Mouse (Mus musculus) heart, embryonic 12.5 days (tissue): ENCODE results near the gene Ltbp1. TPM values are rescaled to one million over a fixed set of nuclear protein-coding genes. Genes with fewer than 3 reads are reported as not detected.
A peak's percentile ranks its signal among the peaks of the same experiment; 100 is the strongest.

ENCODE experiments used
- ATAC-seq: fragments of 200-750 bp; cut with Nextera tagmentation; 2 replicates; pipeline ENCODE4 v1.8.0; 2017; ENCODE audit warnings: moderate TSS enrichment, moderate library complexity; ENCODE audit not compliant: insufficient number of reproducible peaks, low FRiP score
- H3K27ac ChIP-seq: fragments of 300-500 bp; sonication (generic); 2 replicates; pipeline ENCODE4 v1.5.1; 2016; ENCODE audit warnings: mild to moderate bottlenecking, moderate library complexity; ENCODE audit not compliant: poor library complexity, severe bottlenecking
- H3K27me3 ChIP-seq: fragments of 300-500 bp; sonication (generic); replicated peaks from 2 replicates; pipeline ENCODE4 v1.6.1; 2016; ENCODE audit warnings: mild to moderate bottlenecking, moderate library complexity
- H3K36me3 ChIP-seq: fragments of 300-500 bp; sonication (generic); 2 replicates; pipeline ENCODE4 v1.6.1; 2016; ENCODE audit warnings: mild to moderate bottlenecking, moderate library complexity
- H3K4me1 ChIP-seq: fragments of 300-500 bp; sonication (generic); replicated peaks from 2 replicates; pipeline ENCODE4 v1.6.1; 2016; ENCODE audit warnings: mild to moderate bottlenecking
- H3K4me2 ChIP-seq: fragments of 300-500 bp; sonication (generic); 2 replicates; pipeline ENCODE4 v1.6.1; 2016; ENCODE audit warnings: mild to moderate bottlenecking, moderate library complexity
- H3K4me3 ChIP-seq: fragments of 300-500 bp; sonication (generic); 2 replicates; pipeline ENCODE4 v1.5.1; 2016; ENCODE audit warnings: mild to moderate bottlenecking
- H3K9ac ChIP-seq: fragments of 300-500 bp; sonication (generic); 2 replicates; pipeline ENCODE4 v1.6.1; 2016; ENCODE audit warnings: mild to moderate bottlenecking, moderate library complexity
- H3K9me3 ChIP-seq: fragments of 300-500 bp; sonication (generic); replicated peaks from 2 replicates; pipeline ENCODE4 v1.6.1; 2016; ENCODE audit warnings: mild to moderate bottlenecking, moderate library complexity
- WGBS: fragments of 180-500 bp; shearing (Covaris S2); methylation state at CpG from one replicate; pipeline ENCODE4 v1.1.7; 2016; 5-methylcytosine and 5-hydroxymethylcytosine counted together
- polyA plus RNA-seq: library from polyadenylated mRNA; unstranded; fragments of >200 nt; fragmentation: Nextera tagmentation; extraction: Ambion mirVana; gene quantifications from 2 replicates; pipeline ENCODE4 v1.2.1, GENCODE M21; 2016

Ltbp1 gene
- polyA plus RNA-seq, 1 experiment from 2014 or later = 58.8 TPM

DNA sequence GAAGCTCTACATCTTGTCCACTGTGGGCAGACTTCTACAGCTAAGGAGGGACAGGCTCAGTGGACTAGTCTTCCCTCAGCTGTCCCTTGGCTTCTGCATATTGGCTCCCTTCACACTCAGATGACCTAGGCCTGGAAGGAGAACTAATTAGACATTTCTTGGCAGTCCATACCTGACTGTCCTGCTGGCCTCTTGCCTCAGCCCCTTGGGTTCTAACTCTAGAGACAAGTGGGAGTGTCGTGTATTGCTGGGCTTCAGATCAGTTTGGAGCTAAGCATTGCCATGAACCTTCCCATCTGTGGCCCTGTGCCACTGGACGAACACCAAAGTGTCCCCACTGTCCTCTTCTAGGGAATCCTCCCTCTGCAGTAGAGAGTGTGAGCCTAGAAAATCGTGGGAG, 288.4 kb downstream of the Ltbp1 start:
- 78% methylated on average over 3 of the region's 3 CpGs for WGBS

DNA sequence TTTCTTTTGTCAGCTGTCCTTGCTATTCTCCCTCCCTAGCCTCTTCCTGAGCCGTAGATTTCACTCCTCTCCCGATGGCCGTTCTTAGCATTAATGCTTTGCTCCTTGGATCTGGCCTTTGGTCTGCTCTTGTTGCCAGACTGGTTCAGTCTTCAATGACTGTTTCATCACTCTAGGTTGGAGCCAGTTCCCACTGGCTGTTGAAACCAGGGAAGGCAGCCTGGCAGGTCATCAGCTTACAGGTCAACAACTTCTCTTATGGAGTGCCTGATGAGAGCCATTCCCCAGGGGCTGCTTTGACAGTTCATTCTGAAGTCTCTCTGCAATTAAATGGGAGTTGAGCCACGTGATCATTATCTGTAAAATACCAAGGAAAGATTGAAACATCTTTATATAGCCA, 295.5 kb downstream of the Ltbp1 start:
- Histone ChIP-seq H3K9me3 (no peaks in the 10 kb centered on the region), H3K4me1 (no peaks in the 10 kb centered on the region), H3K4me2 (no peak overlapping the region), H3K27me3 (no peaks in the 10 kb centered on the region), H3K4me3 (no peak overlapping the region), H3K9ac (no peak overlapping the region), H3K36me3 (peaks cover 58% of the 10 kb centered on the region), H3K27ac (no peak overlapping the region)
- WGBS = 56% methylated on average over 4 of the region's 4 CpGs
- ATAC-seq = no peak

More for the DNA sequence above, 288.4 kb downstream of the Ltbp1 start:
- Histone ChIP-seq H3K36me3 (peaks cover 68% of the 10 kb centered on the region), H3K9me3 (no peaks in the 10 kb centered on the region), H3K4me3 (no peak overlapping the region), H3K4me1 (no peaks in the 10 kb centered on the region), H3K27me3 (no peaks in the 10 kb centered on the region), H3K9ac (no peak overlapping the region), H3K27ac (no peak overlapping the region), H3K4me2 (no peak overlapping the region)
- ATAC-seq = no peak

DNA sequence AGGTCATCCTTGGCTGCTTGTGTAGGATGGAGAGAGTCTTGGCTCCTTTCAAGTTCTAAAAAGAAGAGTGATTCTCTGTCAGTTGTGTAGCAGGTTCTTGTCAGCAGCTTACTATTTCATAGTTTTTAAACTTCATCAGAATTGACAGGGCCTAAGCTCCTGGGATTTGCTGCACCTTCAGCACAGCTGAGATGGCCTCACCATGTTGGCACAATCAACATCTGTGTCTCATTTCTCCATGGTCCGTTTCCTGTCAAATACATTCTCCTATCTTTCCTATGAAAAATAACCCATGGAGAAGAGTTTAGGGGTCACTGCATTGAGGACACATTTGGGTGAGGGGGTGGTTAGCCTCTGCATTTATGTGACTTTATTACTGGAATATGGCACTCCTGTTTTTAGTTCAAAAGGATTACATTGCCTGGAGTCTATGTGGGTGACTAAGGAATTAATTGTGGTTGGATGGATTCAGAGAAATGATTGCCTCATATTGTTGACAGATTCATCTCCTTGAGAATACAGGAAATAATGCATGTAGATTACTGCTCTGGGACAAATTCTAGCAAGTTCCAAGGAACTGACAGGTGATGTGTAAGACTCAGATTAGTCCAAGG, 299.5 kb downstream of the Ltbp1 start:
- no peak overlapping the region for H3K27ac ChIP-seq
- H3K27me3 ChIP-seq = no peaks in the 10 kb centered on the region
- H3K4me2 ChIP-seq = no peak overlapping the region
- 73% methylated on average over 1 of the region's 1 CpGs for WGBS
- H3K9me3 ChIP-seq = no peaks in the 10 kb centered on the region
- H3K4me1 ChIP-seq = no peaks in the 10 kb centered on the region
- no peak overlapping the region for H3K4me3 ChIP-seq
- no peak overlapping the region for H3K9ac ChIP-seq
- no peak for ATAC-seq
- H3K36me3 ChIP-seq = peaks cover 35% of the 10 kb centered on the region

DNA sequence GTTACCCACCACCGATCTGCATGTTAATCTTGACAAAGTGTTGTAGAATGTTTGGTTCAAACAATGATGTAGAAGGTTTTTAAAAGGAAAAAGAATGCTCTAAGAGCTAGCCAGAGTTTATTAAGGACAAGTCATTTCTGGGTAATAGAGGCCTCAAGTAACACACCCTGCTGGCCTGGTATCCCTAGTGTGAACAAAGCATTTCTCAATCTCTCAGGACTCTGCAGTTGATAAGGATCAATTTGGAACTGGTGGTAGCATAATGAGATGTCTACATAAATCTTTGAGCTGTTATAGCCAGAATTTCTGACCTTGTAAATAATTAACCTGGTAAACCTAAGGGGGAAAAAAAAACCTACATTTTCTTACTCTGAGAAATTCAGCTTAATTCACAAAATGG, 300.3 kb downstream of the Ltbp1 start:
- no peak overlapping the region for H3K27ac ChIP-seq
- no peaks in the 10 kb centered on the region for H3K9me3 ChIP-seq
- no peak overlapping the region for H3K9ac ChIP-seq
- no peak for ATAC-seq
- H3K36me3 ChIP-seq = peaks cover 34% of the 10 kb centered on the region
- no peaks in the 10 kb centered on the region for H3K27me3 ChIP-seq
- WGBS = 90% methylated on average over 1 of the region's 1 CpGs
- H3K4me3 ChIP-seq = no peak overlapping the region
- no peaks in the 10 kb centered on the region for H3K4me1 ChIP-seq
- H3K4me2 ChIP-seq = no peak overlapping the region

DNA sequence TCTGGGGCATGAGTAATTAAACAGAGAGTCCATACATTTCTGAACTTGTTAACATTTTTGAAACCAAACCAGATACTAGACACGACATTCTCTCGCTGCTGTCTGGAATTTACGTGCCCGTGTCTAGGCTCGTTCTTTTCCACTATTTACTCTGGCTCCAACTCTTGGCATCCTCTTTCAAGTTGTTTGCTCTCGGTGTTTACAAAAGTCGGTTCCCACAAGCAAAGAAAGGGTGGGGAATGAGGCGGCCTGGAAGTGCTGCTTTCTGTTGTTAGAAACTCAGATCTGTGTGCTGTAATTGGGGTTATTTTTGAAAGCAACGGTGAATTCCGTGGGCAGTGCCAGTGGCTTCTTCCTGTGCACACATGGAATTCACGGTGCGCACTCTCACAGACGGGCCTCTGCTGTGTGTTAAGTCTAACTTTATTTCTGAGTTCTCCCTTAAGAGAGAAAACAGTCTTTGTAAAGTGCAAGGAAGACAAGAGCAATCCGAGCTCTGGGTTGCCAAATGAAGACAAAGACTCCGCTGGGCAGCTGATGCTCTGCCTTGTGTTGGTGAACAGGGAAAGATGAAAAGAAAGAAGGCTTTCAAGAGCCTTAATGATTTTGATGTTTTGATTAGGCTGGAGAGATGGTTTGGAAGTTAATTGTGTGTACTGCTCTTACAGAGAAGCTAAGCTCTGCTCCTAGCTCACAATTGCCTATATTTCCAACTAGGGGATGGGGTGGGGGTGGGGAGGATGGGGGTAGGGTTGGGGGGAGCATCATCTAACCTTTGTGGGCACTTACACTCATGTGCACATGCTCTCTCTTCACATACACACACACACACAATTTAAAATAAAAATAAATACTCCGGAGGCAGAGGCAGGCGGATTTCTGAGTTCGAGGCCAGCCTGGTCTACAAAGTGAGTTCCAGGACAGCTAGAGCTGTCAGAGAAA, 302.0 kb downstream of the Ltbp1 start:
- H3K36me3 ChIP-seq = peaks cover 40% of the 10 kb centered on the region

DNA sequence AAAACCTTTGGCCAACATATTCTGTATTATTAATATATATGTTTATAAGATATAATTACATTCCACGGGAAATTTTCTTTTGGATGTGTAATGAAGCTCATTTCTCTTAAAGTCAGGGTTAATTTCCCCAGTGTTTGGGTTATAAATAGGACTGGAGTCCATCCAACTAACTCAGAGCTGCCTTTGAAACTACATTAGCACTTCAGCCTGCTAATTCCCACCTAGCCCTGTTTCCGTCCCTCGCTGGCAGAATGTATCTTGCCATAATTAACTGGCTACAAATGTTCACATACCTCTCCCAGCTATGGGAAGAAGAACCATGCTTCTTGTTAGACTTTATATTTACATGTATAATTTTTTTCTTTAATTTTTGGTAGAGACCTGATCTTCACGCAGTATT, 311.7 kb downstream of the Ltbp1 start:
- Histone ChIP-seq H3K9me3 (no peaks in the 10 kb centered on the region), H3K4me1 (peaks cover 16% of the 10 kb centered on the region), H3K4me2 (no peak overlapping the region), H3K27ac (peak overlapping the region; percentile 77), H3K4me3 (no peak overlapping the region), H3K9ac (no peak overlapping the region), H3K36me3 (peaks cover 51% of the 10 kb centered on the region), H3K27me3 (no peaks in the 10 kb centered on the region)
- 62% methylated on average over 4 of the region's 4 CpGs for WGBS
- no peak for ATAC-seq

More for the DNA sequence above, 302.0 kb downstream of the Ltbp1 start:
- no peak overlapping the region for H3K27ac ChIP-seq
- no peaks in the 10 kb centered on the region for H3K27me3 ChIP-seq
- WGBS = 69% methylated on average over 18 of the region's 18 CpGs
- no peaks in the 10 kb centered on the region for H3K9me3 ChIP-seq
- no peak overlapping the region for H3K4me2 ChIP-seq
- H3K4me3 ChIP-seq = no peak overlapping the region
- no peak overlapping the region for H3K9ac ChIP-seq
- no peak for ATAC-seq
- H3K4me1 ChIP-seq = no peaks in the 10 kb centered on the region

DNA sequence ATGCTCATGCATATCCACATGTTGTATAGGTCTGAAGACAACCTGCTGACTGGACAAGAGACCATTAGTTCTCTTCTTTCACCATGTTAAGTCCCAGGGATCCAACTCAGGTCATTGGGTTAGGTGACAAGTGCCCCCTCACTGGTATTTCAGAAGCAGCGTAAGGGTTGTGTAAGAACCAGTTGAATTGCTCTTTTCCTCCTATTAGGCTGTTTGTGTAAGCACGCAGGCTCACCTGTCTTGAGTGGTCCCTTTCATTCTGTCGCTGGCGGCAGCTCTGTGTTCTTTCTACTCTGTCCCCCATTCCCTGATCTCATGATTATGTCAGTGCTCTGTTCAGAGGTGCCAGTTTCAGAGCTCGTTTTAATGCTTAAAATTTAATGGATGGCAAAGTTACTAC, 317.9 kb downstream of the Ltbp1 start:
- H3K36me3 ChIP-seq = peaks cover 39% of the 10 kb centered on the region
- H3K4me3 ChIP-seq = no peak overlapping the region
- no peaks in the 10 kb centered on the region for H3K9me3 ChIP-seq
- no peaks in the 10 kb centered on the region for H3K4me1 ChIP-seq
- no peaks in the 10 kb centered on the region for H3K27me3 ChIP-seq
- no peak overlapping the region for H3K9ac ChIP-seq
- H3K4me2 ChIP-seq = no peak overlapping the region
- ATAC-seq = no peak
- H3K27ac ChIP-seq = no peak overlapping the region
- WGBS = 85% methylated on average over 5 of the region's 5 CpGs

DNA sequence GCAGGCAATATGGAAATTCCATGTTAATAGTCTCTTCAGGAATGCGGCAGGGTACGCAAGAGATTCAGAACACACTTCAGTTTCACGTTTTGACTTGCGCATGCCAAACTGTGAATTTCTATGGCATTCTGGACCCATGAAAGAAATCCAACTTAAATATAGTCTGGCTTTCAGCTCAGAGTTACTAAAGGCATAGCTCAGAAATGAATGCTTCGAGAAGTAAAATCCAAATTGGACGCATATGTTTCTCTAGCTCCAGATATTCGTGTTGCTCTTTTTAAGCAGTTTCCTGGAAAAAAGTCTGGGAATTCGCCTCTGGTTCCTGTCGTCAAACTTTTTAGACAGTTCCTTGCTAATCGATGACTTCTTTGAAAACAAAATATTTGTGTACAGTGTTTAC, 318.4 kb downstream of the Ltbp1 start:
- WGBS = 91% methylated on average over 10 of the region's 10 CpGs
- H3K4me2 ChIP-seq = no peak overlapping the region
- no peaks in the 10 kb centered on the region for H3K27me3 ChIP-seq
- no peaks in the 10 kb centered on the region for H3K4me1 ChIP-seq
- no peak for ATAC-seq
- no peak overlapping the region for H3K27ac ChIP-seq
- H3K36me3 ChIP-seq = peaks cover 43% of the 10 kb centered on the region
- no peak overlapping the region for H3K9ac ChIP-seq
- no peak overlapping the region for H3K4me3 ChIP-seq
- H3K9me3 ChIP-seq = no peaks in the 10 kb centered on the region

DNA sequence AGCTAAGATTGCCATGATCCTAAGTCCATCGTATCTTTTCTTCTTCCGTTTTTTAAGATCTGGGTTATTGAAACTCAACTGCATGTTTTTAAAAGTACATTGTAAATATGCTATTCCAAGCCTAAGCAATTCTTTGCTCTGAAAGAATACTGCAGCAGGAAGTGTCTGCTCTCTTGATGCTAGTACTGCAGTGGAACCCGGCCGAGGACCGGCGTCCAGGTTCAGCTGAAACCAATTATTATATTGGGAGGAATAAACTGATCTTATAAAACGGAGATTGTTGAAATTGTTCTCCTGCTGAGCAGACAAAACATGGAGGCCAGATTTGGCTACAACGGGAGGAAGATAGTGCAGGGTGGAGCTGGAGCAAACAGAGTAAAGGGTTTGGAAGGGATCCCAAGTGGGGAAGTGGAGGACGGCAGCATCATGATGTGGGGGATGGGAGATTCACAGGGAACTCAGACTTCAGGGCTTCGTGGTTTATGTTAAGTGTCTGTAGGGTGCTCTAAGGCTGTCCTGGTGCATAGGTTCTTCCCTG, 322.8 kb downstream of the Ltbp1 start:
- peaks cover 40% of the 10 kb centered on the region for H3K36me3 ChIP-seq
- 78% methylated on average over 10 of the region's 10 CpGs for WGBS
- H3K4me3 ChIP-seq = no peak overlapping the region
- no peak overlapping the region for H3K4me2 ChIP-seq
- no peak overlapping the region for H3K27ac ChIP-seq
- H3K4me1 ChIP-seq = no peaks in the 10 kb centered on the region
- ATAC-seq = no peak
- H3K27me3 ChIP-seq = no peaks in the 10 kb centered on the region
- H3K9me3 ChIP-seq = no peaks in the 10 kb centered on the region
- no peak overlapping the region for H3K9ac ChIP-seq

DNA sequence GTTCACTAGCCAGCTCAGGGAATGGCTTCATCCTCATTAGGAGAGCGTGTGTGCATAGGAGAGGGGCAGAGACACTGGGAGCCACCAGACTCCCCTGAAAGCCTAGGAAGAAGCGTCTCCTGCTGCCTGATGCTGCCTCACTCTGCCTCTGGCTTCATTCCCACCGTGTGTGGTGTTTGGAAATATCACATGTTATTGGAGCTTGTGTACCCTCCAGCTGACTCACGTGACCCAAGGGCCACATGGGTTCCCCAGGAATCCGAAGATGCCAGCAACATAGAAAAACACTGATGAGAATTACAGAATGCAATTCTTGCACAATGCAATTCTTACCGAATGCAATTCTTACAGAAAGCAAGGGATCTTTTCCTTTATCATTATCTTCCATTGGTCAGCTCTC, 325.0 kb downstream of the Ltbp1 start:
- Histone ChIP-seq H3K4me1 (no peaks in the 10 kb centered on the region), H3K36me3 (peaks cover 41% of the 10 kb centered on the region), H3K27ac (no peak overlapping the region), H3K9me3 (no peaks in the 10 kb centered on the region), H3K27me3 (no peaks in the 10 kb centered on the region), H3K9ac (no peak overlapping the region), H3K4me3 (no peak overlapping the region), H3K4me2 (no peak overlapping the region)
- no peak for ATAC-seq
- WGBS = 88% methylated on average over 6 of the region's 6 CpGs

DNA sequence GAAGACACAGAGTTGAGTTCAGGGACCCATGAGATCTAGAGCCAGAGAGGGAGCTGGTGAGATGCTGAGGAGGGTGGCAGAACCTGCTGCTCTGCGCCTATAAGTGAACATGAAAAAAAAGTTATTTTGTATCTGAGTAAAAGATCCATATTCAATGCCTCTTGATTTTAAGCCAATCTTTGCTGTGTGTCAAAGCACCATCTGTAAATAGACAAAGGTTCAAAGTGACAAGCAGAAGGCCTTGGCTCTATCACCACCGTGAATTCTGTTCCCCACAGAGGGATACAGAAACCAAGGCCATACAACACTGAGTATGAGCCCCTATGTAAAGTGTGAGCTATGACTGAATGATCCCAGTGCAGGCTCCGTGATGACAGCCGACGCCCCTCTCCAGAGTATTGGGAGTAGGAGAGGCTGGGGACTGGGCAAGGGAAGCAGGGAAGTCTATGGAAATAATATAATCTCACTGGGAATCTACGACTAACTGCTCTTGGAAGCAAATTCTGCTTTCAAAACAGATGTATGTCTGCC, 326.1 kb downstream of the Ltbp1 start:
- WGBS = 86% methylated on average over 6 of the region's 6 CpGs
- peaks cover 41% of the 10 kb centered on the region for H3K36me3 ChIP-seq

More for the DNA sequence above, 326.1 kb downstream of the Ltbp1 start:
- Histone ChIP-seq H3K4me3 (no peak overlapping the region), H3K9ac (no peak overlapping the region), H3K4me2 (no peak overlapping the region), H3K4me1 (no peaks in the 10 kb centered on the region), H3K9me3 (no peaks in the 10 kb centered on the region), H3K27ac (no peak overlapping the region), H3K27me3 (no peaks in the 10 kb centered on the region)
- no peak for ATAC-seq
